Mouse (Mus musculus): ENCODE results near the gene Immp2l.

Gene Immp2l

DNA sequence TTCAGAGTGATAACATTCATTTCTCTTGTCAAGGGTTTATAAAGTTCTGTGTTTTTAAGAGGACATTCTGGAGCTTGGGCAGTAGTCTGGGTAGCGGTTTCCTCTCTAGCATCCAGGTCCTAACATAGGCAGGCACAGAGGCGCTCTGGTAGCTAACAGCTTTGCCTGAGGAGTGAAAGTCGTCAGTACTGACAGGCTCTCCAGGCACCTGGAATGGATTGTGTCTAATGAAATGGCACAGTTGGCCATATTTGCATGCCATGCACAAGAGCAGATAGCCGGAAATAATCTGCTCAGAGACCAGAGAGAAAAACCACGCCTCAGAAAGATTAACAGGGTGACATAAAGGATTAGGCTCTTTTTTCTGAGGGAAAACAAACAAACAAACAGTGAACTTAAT, 403.6 kb downstream of the Immp2l start:
- no peak for DNase-seq (ENCODE audit: low spot score)

DNA sequence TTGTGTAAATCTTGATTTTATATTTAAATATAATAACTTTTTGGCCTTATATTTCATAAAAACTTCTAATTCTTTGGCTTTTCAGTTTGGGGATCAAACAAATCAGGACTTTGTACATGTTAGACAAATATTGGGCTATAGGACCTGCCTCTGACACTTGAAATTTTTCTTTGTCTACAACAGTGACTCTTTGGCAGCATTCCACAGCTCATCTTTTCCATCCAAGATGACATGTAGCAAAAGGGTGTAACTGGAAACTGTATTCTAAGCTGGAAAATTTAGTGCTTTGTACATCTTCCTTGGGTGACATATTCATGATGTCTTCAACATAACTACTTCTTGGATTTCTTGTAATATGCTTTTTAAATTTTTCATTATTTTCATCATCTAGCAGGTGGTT, 404.9 kb downstream of the Immp2l start:
- DNase-seq (ENCODE audit: low spot score), result no peak

DNA sequence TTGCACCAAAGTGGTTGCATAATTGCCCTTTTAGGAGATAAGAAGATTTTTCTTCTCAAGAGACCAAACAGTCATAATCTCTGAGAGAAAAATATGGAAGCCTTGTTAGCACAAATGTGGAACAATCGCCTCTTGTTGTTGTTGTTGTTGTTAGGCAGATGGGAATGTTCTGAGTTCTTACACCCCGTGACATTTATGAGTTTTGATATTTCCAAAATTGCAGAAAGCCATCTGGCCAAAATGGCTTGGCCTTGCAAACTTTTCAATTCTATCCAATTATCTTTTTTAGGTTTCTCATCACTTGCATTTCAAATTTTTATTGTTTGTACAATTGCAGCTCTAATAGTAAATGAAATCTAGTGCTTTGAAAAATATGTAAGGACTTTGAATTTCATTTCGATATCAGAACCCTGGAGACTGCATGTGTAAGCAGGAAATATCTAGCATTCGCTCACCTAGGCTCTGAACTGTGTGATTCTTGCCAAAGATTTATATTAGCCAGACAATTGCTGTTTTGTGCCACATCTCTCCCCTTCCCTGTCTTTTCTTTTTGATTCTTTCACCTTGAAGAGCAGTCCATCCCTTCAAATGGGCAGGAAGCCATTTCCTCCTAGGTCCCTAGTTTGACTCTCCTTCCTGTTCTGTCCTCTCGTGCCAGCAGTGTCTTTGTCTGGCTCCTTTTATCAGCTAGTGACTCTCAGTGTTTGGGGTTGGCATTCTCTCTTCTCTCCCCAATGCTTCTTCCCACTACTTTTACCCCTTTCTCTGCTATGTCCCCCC, 412.5 kb downstream of the Immp2l start:
- DNase-seq (ENCODE audit: low spot score), result no peak

DNA sequence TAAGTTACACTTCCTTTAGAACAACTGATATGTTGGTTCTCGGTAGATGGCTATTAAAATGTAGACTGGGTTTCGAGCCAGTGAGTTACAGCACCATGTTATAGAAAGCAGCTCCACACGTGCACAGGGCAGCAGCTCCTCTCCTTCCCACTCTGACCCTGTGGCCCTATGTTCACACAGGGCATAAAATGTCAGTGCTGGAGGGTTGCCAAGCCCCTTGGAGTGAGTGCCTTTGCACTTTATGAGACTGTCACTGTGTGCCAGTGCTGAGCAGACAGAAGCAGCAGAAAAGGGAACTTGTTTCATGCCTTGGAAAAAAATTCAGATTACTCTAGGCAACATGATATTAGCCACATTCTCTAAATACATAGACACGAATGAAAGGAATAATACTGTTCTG, 414.6 kb downstream of the Immp2l start:
- no peak for DNase-seq (ENCODE audit: low spot score)

DNA sequence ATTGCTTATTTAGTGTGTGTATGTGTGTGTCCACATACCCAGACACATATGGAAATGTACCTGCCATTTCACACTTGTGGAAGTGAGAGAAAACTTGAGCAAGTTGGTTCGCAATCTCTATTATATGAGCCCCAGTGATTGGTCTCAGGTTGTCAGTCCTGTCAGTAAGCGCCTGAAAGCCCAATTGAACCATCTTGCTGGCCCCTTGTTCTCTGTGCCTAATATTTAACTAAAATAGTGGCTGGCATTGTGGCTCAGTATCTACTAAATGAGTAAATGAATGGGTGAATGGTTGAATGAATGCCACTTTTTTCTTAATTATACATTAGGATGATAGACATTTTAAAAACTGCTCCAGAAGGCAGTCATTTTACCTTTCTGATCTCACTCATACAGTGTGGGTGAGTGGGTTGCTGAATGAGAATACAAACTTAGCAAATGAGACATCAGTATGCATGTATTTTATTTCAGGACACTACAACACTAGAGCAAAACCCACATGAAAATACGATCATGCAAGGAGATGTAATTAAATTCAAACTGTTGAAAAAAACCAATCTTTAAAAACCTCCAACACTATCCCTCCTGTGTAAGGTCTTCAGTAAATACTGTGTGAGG, 444.6 kb downstream of the Immp2l start:
- no peak for DNase-seq (ENCODE audit: low spot score)

DNA sequence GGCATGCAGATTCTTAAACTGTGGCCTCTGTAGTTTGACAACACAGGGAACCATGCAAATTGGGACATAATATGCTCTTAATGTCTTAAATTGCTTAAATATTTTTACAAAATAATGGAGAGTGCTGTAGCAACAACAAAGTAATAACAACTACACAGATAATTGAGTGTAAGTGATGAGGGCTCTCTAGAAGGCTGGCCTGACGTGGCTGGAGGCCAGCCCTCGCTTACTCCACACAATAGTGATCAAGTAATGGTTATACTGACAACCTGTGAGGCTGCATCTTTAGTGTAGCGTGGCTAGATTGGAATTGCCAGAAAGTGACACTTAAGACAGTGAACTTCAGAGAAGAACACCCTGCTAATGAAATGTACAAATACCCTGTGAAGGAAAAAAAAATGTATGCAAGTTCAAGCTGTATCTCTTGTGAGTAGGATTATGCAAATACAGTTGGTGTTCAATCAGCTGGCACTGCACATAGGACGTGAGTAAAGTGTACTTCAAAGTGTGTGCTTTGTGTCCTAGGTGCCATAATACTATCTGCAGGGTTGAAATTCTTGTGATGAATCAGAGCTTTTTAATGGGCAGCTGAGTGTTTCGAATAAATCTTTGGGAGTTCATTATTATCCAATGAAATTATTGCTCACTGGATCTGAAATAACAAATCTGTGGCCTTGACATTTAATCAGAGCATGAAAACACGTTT, 445.4 kb downstream of the Immp2l start:
- DNase-seq (ENCODE audit: low spot score), result no peak

DNA sequence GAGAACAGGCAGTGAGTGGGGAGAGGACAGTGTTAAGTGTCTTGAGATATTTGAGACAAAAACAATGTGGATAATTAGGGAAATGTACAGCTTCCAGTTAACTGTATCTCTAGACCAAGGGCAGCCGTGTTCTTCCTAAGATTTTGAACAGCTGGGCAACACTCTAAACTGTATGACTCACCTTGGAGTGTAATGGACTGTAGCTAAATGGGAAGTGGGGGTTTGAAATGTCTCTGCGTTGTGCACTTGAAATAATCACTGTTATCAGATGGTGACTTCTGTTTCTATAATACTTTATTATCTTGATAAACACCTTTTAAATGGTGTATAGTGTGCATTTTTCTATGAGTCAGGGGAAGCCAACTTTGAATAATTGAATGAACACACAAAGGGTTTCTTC, 457.6 kb downstream of the Immp2l start:
- DNase-seq (ENCODE audit: low spot score), result no peak

DNA sequence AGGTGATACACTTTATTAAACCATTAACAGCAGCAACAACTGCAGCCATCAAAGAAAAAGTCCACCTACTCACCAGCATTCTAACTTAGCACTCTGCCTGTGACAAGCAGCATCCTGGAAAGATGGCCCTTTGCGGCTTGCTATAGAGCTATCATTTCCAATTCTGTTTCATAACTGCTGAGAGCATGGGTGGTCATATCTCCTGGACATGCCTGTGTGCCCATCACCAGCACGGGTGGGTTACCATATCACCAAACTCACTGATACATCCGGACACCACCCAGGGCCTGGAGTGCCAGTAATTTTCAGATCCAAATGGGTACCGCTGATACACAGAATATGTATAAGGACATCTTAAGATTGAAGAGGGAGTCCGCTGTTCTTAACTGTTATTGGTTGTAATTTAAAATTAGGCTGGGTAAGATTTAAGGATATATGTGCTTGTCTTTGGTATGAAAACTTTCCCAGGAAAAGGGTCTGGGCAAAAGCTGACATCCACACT, 459.3 kb downstream of the Immp2l start:
- DNase-seq (ENCODE audit: low spot score), result no peak

DNA sequence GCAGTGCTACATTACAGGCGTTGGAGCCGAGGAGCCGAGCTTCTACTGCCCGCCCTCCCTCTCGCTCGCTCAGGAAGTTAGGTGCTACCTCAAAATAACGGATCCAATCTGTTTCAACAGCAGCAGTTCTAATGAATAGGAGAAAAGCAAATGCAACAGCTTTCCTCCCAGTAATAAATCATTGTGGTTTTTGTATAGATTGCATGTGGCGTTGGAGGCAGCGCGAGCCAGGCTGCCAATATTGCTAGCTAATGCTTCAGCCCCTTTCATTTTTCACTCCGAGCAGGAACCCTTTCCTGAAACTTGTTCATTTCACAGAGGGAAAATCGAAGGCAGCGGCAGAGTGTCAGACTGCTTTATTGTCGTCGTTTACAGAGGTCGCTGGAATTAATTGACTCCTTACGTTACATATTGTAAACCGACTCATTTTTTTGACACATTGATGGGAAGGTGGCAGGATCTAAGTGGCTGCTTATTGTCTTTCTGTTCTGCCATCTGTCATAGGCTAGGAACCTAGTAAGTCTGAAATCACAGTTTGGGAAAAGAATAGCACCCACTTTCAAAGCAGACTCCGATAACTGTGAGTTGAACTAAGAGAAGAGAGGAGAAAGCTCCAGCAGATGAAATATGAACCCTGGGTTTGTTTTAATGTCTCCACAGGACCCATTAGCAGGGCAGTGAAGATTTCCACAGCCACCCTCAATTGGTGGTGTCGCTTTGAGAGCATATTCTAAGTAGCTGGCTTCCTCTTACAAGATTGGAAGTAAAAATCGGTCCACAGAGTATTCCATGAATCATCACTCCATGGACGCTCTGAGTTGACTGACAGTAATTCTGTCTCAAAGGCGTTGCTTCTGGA, 459.9 kb downstream of the Immp2l start:
- DNase-seq (ENCODE audit: low spot score), result no peak

DNA sequence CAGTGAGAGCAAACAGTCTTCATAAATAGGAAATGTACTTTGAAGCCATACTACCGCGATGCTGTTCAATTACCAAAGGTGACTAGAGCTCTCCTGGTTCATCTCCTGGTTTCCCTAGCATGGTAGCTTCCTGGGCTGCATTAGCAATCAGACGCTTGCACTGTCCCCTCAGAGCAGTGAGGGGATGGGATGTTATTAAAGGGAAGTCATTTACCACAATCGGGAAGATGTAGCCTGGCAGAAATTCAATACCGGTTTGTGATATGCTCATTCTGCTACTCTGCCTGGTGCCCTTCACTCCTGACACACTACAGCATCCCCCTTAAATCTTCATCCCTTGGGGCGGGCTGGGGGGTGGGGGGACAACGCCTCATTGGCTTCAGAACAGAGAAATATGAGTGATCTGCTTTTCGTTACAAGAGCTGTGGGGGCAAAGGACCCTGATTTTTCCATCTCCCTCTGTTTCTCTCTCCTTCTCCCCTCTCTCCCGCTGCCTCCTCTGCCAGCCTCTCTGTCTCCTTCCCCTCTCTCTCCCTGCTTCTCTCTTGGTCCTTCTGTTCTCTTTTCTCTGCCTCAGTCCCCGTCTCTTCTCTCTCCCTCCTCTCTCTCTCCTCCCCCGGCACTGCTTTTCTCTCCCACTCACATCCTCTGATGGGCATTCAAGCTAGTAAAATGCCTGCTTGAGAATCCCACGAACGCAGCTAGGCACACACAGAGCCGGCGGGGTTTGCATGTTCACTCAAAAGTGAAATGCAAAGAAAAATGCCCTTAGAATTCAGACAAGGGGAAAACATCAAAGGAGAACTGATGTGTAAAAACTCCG, 461.0 kb downstream of the Immp2l start:
- DNase-seq (ENCODE audit: low spot score), result no peak

DNA sequence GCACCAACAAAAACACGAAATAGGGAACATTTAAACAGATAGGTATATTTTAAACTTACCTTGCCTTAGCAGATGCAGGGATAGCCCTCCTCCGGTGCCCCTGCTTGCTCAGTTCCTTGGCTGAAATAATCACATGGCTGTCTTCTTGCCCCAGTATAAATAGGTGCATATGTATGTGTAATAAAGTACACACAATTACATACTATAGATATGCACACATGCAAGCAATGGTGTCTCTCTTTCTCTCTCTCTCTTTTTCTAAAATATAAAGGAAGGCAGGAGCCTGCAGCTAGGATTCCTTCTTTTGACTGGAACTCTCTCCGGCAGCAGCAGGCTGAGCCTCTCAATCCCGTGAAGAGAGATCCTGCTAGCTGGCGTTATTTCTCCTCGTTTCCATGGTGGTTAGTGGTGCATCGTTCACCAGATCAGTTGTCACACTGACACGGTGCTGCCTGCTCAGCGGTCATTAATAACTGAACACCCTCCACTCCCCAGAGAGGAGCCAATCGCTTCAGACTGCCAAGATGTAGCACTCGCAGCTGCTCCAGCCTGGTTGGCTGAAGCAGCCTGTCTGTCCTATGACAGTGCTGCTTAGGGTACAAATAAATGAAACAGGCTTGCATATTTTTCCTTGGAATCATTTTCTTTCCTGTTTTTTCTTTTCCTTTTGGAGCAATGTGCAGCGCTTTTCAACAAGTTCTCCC, 461.8 kb downstream of the Immp2l start:
- DNase-seq (ENCODE audit: low spot score), result no peak

DNA sequence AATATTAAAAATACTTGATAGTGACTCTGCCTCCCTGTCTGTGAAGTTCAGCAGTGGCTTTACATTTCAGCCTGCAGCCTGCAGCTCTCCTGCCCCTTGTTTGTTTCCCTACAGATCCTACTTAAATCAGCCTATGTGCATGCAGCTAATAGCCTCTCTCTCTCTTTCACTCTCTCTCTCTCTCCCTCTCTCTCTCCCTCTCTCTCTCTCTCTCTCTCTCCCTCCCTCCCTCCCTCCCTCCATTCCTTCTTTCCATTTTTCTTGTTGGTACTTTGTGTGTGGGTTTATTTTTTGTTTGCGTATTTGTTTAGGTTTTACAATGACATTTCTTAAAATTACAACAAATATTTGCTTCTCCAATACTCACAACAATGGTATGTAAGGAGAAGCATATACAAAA, 462.4 kb downstream of the Immp2l start, which contains the start of gene Lrrn3:
TSS of gene Lrrn3 (minus strand) at position 101 of the 400 bp plus-strand sequence.
- DNase-seq (ENCODE audit: low spot score), result no peak

DNA sequence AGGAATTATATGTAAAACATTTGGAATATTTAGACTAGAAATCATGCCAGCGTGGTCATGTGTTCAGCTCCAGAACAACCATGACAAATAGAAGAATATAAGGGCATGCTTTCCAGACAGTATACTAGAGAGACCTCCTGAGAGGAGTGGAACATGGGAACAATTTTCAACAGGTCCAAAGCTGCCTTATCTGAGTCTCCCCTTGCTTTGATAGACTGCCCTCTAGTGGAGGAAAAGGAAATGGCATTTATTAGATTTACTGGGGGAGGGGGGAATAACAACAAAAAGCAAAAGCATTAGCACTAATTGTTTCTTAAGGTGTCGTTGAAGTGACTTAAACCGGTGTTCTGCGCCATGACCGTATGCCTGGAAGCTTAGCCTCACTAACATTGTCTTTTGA, 463.1 kb downstream of the Immp2l start:
- DNase-seq (ENCODE audit: low spot score), result no peak

DNA sequence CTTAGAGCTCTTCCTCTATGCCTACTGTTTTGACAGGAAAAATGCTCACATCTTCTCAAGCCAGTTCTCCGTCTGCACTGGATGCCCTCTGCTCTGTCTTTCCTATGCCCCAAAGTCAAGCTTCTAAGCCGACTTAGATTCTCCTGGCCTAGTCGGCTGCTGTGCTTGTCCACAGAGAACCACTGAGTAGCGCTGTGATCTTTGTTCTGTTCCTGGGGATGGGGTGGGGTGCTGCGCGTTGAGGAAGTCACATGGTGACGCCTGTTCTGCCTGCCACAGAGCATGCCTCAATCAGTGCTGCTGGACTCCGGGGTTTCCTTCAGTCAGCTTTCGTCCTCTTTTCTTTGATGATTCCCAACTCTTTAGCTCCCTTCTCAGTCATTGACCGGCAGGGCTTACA, 470.7 kb downstream of the Immp2l start:
- no peak for DNase-seq (ENCODE audit: low spot score)

DNA sequence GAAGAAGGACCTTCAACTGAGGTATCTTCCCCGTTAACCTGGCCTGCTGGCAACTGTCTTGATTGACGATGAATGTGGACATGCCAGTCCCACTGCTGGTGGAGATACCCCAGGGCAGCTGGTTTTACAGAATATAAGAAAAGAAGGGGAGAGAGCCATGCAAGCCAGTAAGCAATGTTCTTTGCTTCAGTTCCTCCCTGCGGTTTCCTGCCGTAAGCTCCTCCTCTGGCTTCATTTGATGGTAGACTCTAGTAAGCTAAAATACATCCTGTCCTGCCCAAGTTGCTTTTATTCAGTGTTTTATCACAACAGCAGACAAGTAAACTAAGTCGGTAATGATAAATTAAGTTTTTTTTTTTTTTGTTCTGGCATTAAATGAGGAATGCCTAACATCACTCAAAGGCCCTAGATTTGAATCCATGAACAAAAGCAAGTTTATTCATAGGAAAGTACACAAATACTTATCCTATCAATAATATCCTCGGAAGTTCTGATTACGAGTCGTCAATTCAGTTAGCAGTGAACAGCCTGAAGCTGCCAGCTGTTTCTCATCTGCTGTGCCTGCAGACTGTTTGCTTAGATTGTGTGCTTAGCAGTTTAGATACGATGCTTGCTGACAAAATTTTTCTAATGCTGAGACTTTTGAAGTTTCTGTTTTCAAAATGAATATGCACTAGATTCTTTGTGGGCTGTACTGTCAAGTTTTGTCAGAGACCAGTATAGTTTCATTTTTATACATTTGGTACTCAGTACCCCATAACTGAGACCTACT, 476.3 kb downstream of the Immp2l start:
- DNase-seq (ENCODE audit: low spot score), result no peak

DNA sequence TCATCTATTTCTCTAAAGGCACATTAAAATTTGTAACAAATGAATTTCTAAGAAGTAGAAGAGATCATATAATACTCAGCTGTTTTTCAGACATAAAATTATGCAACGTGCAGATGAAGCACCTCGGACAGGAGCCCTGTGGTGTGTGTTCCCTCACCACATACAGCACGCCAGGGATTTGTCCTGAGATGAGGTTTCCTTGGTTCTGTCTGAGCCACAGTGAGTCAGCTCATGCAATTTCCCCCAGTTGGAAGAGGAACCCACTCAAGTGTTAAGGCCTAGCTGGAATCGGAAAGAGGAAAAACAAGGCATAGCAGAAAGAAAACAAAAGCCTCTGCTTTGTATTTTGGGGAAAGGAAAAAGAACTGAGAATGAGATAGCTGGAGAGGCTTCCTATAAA, 484.7 kb downstream of the Immp2l start:
- DNase-seq (ENCODE audit: low spot score), result no peak

DNA sequence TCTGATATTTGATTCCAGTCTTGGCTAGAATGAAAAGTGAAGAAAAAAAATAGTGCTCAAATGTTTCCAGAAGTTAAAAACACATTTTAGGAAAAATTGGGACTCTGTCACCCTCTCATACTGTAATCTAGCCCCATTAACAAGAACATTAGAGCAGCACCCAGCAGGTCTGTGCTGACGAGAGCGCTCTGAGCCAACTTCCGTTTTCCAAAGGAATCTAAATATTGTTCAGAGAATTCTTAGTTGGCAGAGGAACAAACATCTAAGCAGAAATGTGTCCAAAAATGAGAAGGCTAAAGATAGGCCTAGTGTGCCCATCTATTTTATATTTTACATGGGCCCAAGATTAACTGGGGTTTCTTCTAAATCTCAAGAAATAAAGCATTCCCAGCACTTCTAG, 486.7 kb downstream of the Immp2l start:
- no peak for DNase-seq (ENCODE audit: low spot score)

DNA sequence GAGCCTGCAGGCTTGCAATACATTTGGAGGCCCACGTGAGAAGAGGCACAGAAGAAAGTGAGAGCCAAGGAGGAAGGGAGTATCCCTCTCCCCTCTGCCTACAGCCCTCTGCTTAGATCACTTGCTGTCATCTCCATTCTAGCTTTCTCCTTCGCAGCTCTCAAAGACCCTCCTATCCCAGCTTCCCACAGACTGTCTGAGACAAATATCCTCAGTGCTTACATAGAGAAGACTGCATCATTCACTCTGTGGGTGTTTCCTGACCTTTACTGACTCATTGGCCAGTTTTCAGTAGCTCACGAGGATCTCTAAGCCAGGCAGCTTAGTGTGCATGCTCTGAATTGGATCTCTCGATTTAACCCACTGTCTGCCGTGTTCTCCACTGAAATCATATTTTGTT, 495.0 kb downstream of the Immp2l start:
- no peak for DNase-seq (ENCODE audit: low spot score)

DNA sequence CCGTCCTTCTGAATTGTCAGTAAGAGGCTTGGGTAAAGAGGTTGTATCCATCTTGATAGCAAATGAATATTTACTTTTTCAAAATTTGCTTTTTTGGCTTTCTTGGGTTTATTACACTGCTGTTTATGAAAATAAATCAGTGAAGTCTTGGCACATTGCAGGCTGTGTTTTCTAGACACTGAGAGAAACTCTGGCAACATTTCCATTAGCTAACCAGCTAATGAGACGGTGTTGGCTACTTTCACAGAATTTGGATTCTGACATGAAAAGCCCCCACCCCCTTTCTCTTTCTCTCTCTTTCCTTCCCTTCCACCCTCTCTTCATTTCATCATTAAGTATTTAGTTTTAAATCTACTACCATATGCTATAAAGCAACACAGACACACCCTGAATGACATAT, 496.4 kb downstream of the Immp2l start:
- DNase-seq (ENCODE audit: low spot score), result no peak

DNA sequence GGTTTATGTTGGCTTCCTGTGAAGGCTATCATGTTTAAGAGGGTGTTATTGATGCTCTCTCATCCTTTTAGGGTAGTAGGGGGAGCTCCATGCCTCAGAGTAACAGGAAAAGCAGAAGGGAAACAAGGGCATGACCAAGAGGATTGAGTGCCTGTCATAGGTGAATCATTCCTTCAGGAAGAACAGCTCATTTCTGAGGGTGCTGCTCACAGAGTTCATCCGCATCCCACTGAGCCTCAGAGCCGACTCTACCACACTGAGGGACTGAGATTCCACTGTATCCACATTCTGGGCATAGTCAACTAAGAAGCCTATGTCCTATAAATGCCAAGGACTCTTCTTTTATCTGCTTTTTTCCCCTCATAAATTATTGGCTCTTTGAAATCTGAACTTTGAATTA, 497.8 kb downstream of the Immp2l start:
- no peak for DNase-seq (ENCODE audit: low spot score)
